22 mouse cellular contexts compared by ENCODE assay signal in the genomic region with DNA sequence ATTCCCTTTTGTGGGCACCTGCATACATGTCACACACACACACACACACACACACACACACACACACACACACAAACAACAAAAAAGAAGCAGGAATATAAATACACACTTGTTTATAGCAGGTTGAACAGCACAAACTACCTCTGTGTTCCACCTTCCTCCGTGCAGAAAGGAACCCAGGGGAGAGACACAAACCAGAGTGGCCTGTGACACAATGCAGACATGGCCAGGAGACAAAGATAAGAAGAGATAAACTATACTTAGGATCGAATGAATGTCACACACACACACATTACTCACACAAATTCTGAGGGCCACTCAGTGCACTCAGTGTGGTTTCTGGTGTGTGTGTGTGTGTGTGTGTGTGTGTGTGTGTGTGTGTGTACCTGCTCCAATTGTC. TPM values are rescaled to one million over a fixed set of nuclear protein-coding genes. Genes with fewer than 3 reads are reported as not detected.
DNase-seq lines count a peak whose midpoint lies in the region; ATAC-seq and TF ChIP-seq lines count a peak whose summit lies in the region.
"Had no signal": no experiment of that assay in that cellular context is flagged by ENCODE, and none has a peak within 500 bp of the region (broad histone marks: within the 10 kb centered on the region; RNA-seq: fewer than 3 reads in every experiment).

No protein-coding gene starts in this region.

- 8% methylated on average over 2 of the region's 2 CpGs for WGBS in heart, embryonic 10.5 days
- 6% methylated on average over 2 of the region's 2 CpGs for WGBS in heart, embryonic 14.5 days
- WGBS in liver, embryonic 14.5 days (ENCODE audit: insufficient replicate concordance), result 0% methylated on average over 2 of the region's 2 CpGs
- 76% methylated on average over 2 of the region's 2 CpGs for WGBS in midbrain, embryonic 11.5 days

- peaks cover 11% of the 10 kb centered on the region for H3K36me3 ChIP-seq in heart, embryonic 10.5 days
- H3K36me3 ChIP-seq in MEL (ENCODE audit: control insufficient read depth in 1 of 2, insufficient read depth in 2 of 2, low read length in 2 of 2), result peaks cover 0 to 26% of the 10 kb centered on the region in 2 experiments; a peak in 2 of 4 replicates
- peaks cover 27% of the 10 kb centered on the region for H3K36me3 ChIP-seq in heart, embryonic 14.5 days (ENCODE audit: control insufficient read depth, insufficient read depth, low read length)
- H3K36me3 ChIP-seq in liver, embryonic 14.5 days (replicated peaks; ENCODE audit: control insufficient read depth, insufficient read depth, low read depth), result no peaks in the 10 kb centered on the region
- H3K36me3 ChIP-seq in midbrain, embryonic 11.5 days (ENCODE audit: control insufficient read depth, insufficient read depth, low read length), result no peaks in the 10 kb centered on the region
- H3K36me3 ChIP-seq: hindbrain, embryonic 10.5 days; intestine, embryonic 15.5 days; limb, embryonic 10.5 days; midbrain, embryonic 12.5 days had no signal

- no peak for TF ChIP-seq CTCF in MEL (IDR thresholded peaks at IDR 0.05 in 2 of 3, conservative IDR thresholded peaks at IDR 0.05 in 1 of 3; ENCODE audit: control insufficient read depth in 1 of 3, insufficient read depth in 1 of 3, low read depth in 2 of 3, low read length in 3 of 3, poor library complexity in 1 of 3, severe bottlenecking in 1 of 3)
- TF ChIP-seq CTCF in liver, embryonic 14.5 days (IDR thresholded peaks at IDR 0.05; ENCODE audit: low read depth), result no peak
- no peak for TF ChIP-seq CTCF in left cerebral cortex, adult 2 months (IDR thresholded peaks at IDR 0.05)

- no peak overlapping the region for H3K9ac ChIP-seq in MEL (ENCODE audit: control insufficient read depth, low read depth, low read length, poor library complexity, severe bottlenecking)
- H3K9ac ChIP-seq in heart, embryonic 14.5 days (ENCODE audit: low read length), result peak overlapping the region; percentile 57
- peak overlapping the region; percentile 51 for H3K9ac ChIP-seq in liver, embryonic 14.5 days (replicated peaks)
- H3K9ac ChIP-seq in midbrain, embryonic 11.5 days (ENCODE audit: low read length), result no peak overlapping the region
- H3K9ac ChIP-seq: forebrain, postnatal 0 days; intestine, embryonic 15.5 days; midbrain, embryonic 12.5 days had no signal

- H3K27ac ChIP-seq in heart, embryonic 10.5 days, result peak overlapping the region; percentile 85
- H3K27ac ChIP-seq in MEL (ENCODE audit: control insufficient read depth, low read depth, low read length), result peak overlapping the region; percentile 21; the same call in 1 of the 2 replicates
- peak overlapping the region; percentile 86 to 98 for H3K27ac ChIP-seq in heart, embryonic 14.5 days (replicated peaks in 1 of 2; ENCODE audit: control insufficient read depth in 1 of 2, insufficient read depth in 1 of 2, low read depth in 2 of 2, low read length in 2 of 2)
- peak overlapping the region; percentile 93 for H3K27ac ChIP-seq in liver, embryonic 14.5 days
- no peak overlapping the region for H3K27ac ChIP-seq in left cerebral cortex, adult 2 months
- no peak overlapping the region for H3K27ac ChIP-seq in midbrain, embryonic 11.5 days (ENCODE audit: low read depth, low read length)
- H3K27ac ChIP-seq: hindbrain, embryonic 10.5 days; intestine, embryonic 15.5 days; limb, embryonic 10.5 days; midbrain, embryonic 12.5 days had no signal

- H3K27me3 ChIP-seq in heart, embryonic 10.5 days (ENCODE audit: insufficient read depth, poor library complexity, severe bottlenecking), result no peaks in the 10 kb centered on the region
- H3K27me3 ChIP-seq in MEL (ENCODE audit: control insufficient read depth in 1 of 2, insufficient read depth in 2 of 2, low read length in 2 of 2), result no peaks in the 10 kb centered on the region
- H3K27me3 ChIP-seq in heart, embryonic 14.5 days (ENCODE audit: control insufficient read depth, insufficient read depth, low read length), result no peaks in the 10 kb centered on the region
- no peaks in the 10 kb centered on the region for H3K27me3 ChIP-seq in liver, embryonic 14.5 days (ENCODE audit: control insufficient read depth, insufficient read depth, low read length)
- H3K27me3 ChIP-seq in midbrain, embryonic 11.5 days (ENCODE audit: control insufficient read depth, insufficient read depth, low read length), result no peaks in the 10 kb centered on the region
- H3K27me3 ChIP-seq: intestine, embryonic 15.5 days; midbrain, embryonic 12.5 days had no signal

- peaks cover 96% of the 10 kb centered on the region for H3K4me1 ChIP-seq in heart, embryonic 10.5 days
- H3K4me1 ChIP-seq in MEL (ENCODE audit: control insufficient read depth in 1 of 2, insufficient read depth in 2 of 2, low read length in 2 of 2), result peaks cover 14 to 49% of the 10 kb centered on the region in 2 experiments
- peaks cover 71 to 94% of the 10 kb centered on the region in 2 experiments for H3K4me1 ChIP-seq in heart, embryonic 14.5 days (ENCODE audit: control insufficient read depth in 2 of 2, insufficient read depth in 2 of 2, low read length in 2 of 2)
- peaks cover 55 to 72% of the 10 kb centered on the region in 2 experiments for H3K4me1 ChIP-seq in liver, embryonic 14.5 days (replicated peaks; ENCODE audit: control insufficient read depth in 2 of 2, insufficient read depth in 2 of 2, low read length in 1 of 2)
- no peaks in the 10 kb centered on the region for H3K4me1 ChIP-seq in midbrain, embryonic 11.5 days (ENCODE audit: control insufficient read depth, insufficient read depth, low read length)
- H3K4me1 ChIP-seq: midbrain, embryonic 12.5 days had no signal

- TF ChIP-seq RAD21 in MEL (IDR thresholded peaks at IDR 0.05; ENCODE audit: low read depth, low read length), result no peak

- intact Hi-C loops in heart, postnatal 36 days (cut with DNase I), result no loop called here
- intact Hi-C loops in left cerebral cortex, adult 2 months (cut with DNase I), result no loop called here

- H3K4me2 ChIP-seq in heart, embryonic 14.5 days (ENCODE audit: low read length), result peak overlapping the region; percentile 35
- H3K4me2 ChIP-seq in liver, embryonic 14.5 days (ENCODE audit: low read depth), result peak overlapping the region; percentile 81
- H3K4me2 ChIP-seq in midbrain, embryonic 11.5 days, result no peak overlapping the region
- H3K4me2 ChIP-seq: intestine, embryonic 15.5 days; midbrain, embryonic 12.5 days had no signal

- DNase-seq in heart, embryonic 10.5 days (ENCODE audit: low spot score), result no peak
- DNase-seq in heart, postnatal 36 days, result no peak
- DNase-seq in MEL (ENCODE audit: low read depth, low spot score), result peak; percentile 34
- DNase-seq in liver, embryonic 14.5 days (ENCODE audit: low read depth in 3 of 3, low spot score in 3 of 3), result no peak
- DNase-seq in left cerebral cortex, adult 2 months (ENCODE audit: extremely low spot score in 1 of 2, low spot score in 2 of 2), result no peak
- DNase-seq in midbrain, embryonic 11.5 days (ENCODE audit: low spot score, missing footprints), result no peak
- DNase-seq: adrenal gland, adult 8-10 months; cerebellum, adult 11-12 months; cerebellum, postnatal 10 days; forebrain, postnatal 0 days; kidney, adult 8-10 months; kidney, postnatal 10 days; lung, postnatal 14 days; retina, postnatal 1 day; thymus, postnatal 14 days had no signal

- no peak for TF ChIP-seq EP300 in MEL (IDR thresholded peaks at IDR 0.05; ENCODE audit: low read depth in 1 of 2, low read length in 2 of 2)
- TF ChIP-seq EP300 in liver, embryonic 14.5 days (IDR thresholded peaks at IDR 0.05; ENCODE audit: low read depth), result no peak

- H3K79me2 ChIP-seq in MEL (ENCODE audit: control insufficient read depth, insufficient read depth, low read length, poor library complexity), result peaks cover 3% of the 10 kb centered on the region; the same call in 1 of the 2 replicates

- no peaks in the 10 kb centered on the region for H3K9me3 ChIP-seq in heart, embryonic 10.5 days
- H3K9me3 ChIP-seq in MEL (replicated peaks; ENCODE audit: insufficient read depth, low read length), result no peaks in the 10 kb centered on the region
- no peaks in the 10 kb centered on the region for H3K9me3 ChIP-seq in heart, embryonic 14.5 days (ENCODE audit: control insufficient read depth, low read length)
- H3K9me3 ChIP-seq in liver, embryonic 14.5 days (ENCODE audit: control insufficient read depth, low read length), result no peaks in the 10 kb centered on the region
- H3K9me3 ChIP-seq in midbrain, embryonic 11.5 days (ENCODE audit: control insufficient read depth, low read length), result no peaks in the 10 kb centered on the region
- H3K9me3 ChIP-seq: hindbrain, embryonic 10.5 days; intestine, embryonic 15.5 days; limb, embryonic 10.5 days; midbrain, embryonic 12.5 days had no signal

- TF ChIP-seq POLR2A in MEL (IDR thresholded peaks at IDR 0.05; ENCODE audit: control insufficient read depth in 1 of 2, insufficient read depth in 1 of 2, low read depth in 1 of 2, low read length in 2 of 2, poor library complexity in 1 of 2), result no peak

- ATAC-seq in heart, embryonic 14.5 days (ENCODE audit: insufficient number of reproducible peaks, insufficient read depth, low FRiP score, low read depth), result 0 out of 2 replicates have a peak, but pooled peaks have one; percentile 5
- ATAC-seq in liver, embryonic 14.5 days (ENCODE audit: insufficient read depth), result no peak
- ATAC-seq in midbrain, embryonic 11.5 days (ENCODE audit: low FRiP score), result no peak
- ATAC-seq: forebrain, postnatal 0 days; hindbrain, embryonic 16.5 days; intestine, embryonic 15.5 days had no signal

- 0 out of 2 replicates have a peak overlapping the region, but pooled peaks have one; percentile 5 for H3K4me3 ChIP-seq in heart, embryonic 10.5 days
- H3K4me3 ChIP-seq in MEL (ENCODE audit: control insufficient read depth in 1 of 2, insufficient read depth in 1 of 2, low read depth in 2 of 2, low read length in 2 of 2), result no peak overlapping the region
- no peak overlapping the region for H3K4me3 ChIP-seq in heart, embryonic 14.5 days (ENCODE audit: control insufficient read depth in 1 of 2, insufficient read depth in 1 of 2, low read depth in 1 of 2, low read length in 2 of 2)
- H3K4me3 ChIP-seq in liver, embryonic 14.5 days (ENCODE audit: insufficient read depth in 1 of 2, low read depth in 2 of 2, low read length in 2 of 2), result no peak overlapping the region
- H3K4me3 ChIP-seq in left cerebral cortex, adult 2 months, result no peak overlapping the region
- H3K4me3 ChIP-seq in midbrain, embryonic 11.5 days (ENCODE audit: low read depth, low read length), result no peak overlapping the region
- H3K4me3 ChIP-seq: hindbrain, embryonic 10.5 days; intestine, embryonic 15.5 days; limb, embryonic 10.5 days; midbrain, embryonic 12.5 days had no signal

RNA-seq across cellular contexts. Expression of gene Jph2, which starts 38.5 kb away (rescaled TPM):
- 32.5 and 43.7 TPM in 2 replicates for polyA plus RNA-seq in heart, embryonic 10.5 days (2016; fragmentation: Nextera tagmentation; extraction: Ambion mirVana)
- 100 to 1,000 TPM; 323 to 334 TPM for total RNA-seq in heart, postnatal 36 days (2021)
- 0.03 and 0.04 TPM in 2 replicates for total RNA-seq in MEL (2012; rRNA removed)
- polyA plus RNA-seq in MEL (2012; ENCODE audit: insufficient read depth in 1 of 2, insufficient read length in 2 of 2, low read depth in 1 of 2, low replicate concordance in 2 of 2, missing spikeins in 1 of 2), result under 1 TPM in 1 of 2 experiments, not detected in 1; 0.19 TPM
- polyA plus RNA-seq in heart, embryonic 14.5 days (2014; fragmentation: Nextera tagmentation; extraction: Ambion mirVana), result 25.5 and 29.4 TPM in 2 replicates
- 0.07 and 0.10 TPM in 2 replicates for polyA plus RNA-seq in liver, embryonic 14.5 days (2012; rRNA removed)
- polyA plus RNA-seq in liver, embryonic 14.5 days (2014; fragmentation: Nextera tagmentation; extraction: Ambion mirVana), result 0.03 TPM in 1 of 2 replicates, not detected in the other
- under 1 TPM; 0.63 to 0.81 TPM for total RNA-seq in left cerebral cortex, adult 2 months (2021)
- 0.19 TPM in 2 replicates for polyA plus RNA-seq in midbrain, embryonic 11.5 days (2014; fragmentation: Nextera tagmentation; extraction: Ambion mirVana)
- total RNA-seq: megakaryocyte progenitor cell, adult 5-6 weeks had no signal

Comparison
In these comparisons a context has a peak if more than half of its experiments do, and no peak if none do; other contexts are left out.
1. H3K27ac ChIP-seq: peak in heart, embryonic 10.5 days (single experiment), MEL (single experiment), heart, embryonic 14.5 days (2 of 2) and liver, embryonic 14.5 days (single experiment); none in left cerebral cortex, adult 2 months (single experiment) and midbrain, embryonic 11.5 days (single experiment).
2. H3K9ac ChIP-seq: peak in heart, embryonic 14.5 days (single experiment) and liver, embryonic 14.5 days (single experiment); none in MEL (single experiment) and midbrain, embryonic 11.5 days (single experiment).
3. RNA of gene Jph2, which starts 38.5 kb away (polyA plus RNA-seq): 32.5 to 43.7 TPM in heart, embryonic 10.5 days and 25.5 to 29.4 TPM in heart, embryonic 14.5 days; 0.19 TPM in MEL, 0.19 TPM in midbrain, embryonic 11.5 days and 0.03 to 0.10 TPM in liver, embryonic 14.5 days; every median in the first group is over 10 times any median in the second.